Mouse (Mus musculus): ENCODE measurements at regions not wholly inside any gene's neighbourhood (a gene's known extent, or its start where the extent isn't known, plus 50 kb on each side); places are given as distances from the start of the nearest gene placed in this dataset.

DNA sequence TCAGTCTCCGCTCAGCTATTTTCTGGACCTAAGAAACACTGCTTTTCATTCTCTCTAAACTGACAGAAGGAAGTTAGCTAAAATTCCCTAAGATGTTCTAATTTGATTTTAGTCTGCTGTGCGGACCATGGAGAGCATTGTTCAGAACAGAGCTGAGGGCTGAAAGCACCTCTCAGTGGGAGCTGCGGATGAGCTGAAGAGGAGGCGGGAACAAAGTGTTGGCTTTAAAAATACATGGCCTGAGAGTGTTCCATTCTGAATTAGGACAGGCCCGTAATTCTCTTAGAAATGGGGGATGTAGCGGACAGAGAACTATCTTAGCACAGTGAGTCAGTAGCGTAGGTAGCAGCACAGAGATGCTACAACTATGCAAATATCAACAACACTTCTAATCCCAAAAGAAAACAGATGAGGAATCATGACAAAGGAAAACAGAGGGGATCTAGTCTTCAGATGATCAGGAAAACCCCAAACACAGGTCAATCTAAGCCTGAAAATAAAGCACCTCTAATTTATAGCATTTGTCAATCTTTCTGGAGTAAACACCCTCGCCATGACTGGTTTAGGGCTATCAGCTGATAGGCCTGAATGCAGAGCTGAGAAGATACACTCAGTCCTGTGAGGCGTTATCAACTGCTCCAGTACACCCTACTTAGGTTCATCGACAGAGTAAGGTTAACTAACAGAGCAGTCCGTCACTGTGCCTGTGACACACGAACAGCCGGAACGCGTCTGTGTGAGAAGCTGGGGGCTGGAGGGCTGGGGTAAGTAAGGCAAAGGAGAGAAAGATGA, 60.8 kb upstream of the Peli2 start:
- TF ChIP-seq GATA1 (IDR thresholded peaks at IDR 0.05; ENCODE audit: borderline replicate concordance, low read length): no peak
- TF ChIP-seq FLI1 (IDR thresholded peaks at IDR 0.05; ENCODE audit: low read length): no peak
